Mouse (Mus musculus) testis, postnatal 14 days (tissue): Measurements from ENCODE around the gene Gas2l3.

ENCODE experiments used
- DNase-seq: peaks from one replicate; pipeline ENCODE4 v3.0.0; 2021; ENCODE audit warnings: low spot score

The Gas2l3 gene

DNA sequence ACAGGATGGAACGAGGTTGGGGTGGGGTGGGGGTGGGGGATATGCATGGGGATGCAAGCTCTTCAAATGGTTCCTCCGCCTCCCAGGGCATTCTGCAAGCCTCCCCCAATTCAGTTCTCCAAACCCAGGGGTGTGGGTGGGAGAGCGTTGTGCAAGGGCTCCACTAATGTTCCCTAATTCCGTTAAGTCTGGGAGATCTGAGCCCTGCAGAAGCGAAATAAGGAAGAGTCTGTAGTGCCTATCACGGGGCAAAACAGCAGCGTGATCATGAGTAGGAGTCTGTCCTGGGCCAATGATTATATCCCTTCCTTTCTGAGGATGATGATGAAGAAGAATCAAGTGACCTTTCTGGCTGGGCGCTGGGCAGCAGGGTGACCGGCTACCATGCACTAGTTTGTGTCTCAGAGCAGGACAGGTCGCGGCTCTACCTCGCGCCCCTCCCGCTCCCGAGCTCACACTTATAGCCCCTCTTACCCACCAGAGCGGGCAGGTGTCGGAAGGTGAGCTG lies 598 bp downstream of the Gas2l3 start:
- DNase-seq: no peak

DNA sequence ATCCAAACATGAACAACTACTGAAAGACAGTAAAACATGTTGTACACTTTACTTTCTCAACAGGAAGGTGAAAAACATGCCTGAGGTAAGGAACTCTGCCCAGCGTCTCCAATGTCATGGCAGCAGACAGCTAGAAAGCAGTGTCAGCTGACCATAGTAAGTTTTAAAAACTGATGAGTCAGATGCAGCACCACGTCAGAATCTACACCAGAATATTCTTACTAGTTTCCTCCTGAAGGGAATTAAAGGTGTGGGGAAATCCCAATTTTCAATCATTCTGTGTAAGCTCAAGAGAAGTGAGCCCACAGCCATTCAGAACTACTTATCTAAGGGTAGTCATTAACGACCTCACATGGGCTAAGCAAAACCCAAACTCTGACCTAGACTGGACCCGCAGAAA lies 1.1 kb downstream of the Gas2l3 start:
- DNase-seq: no peak

DNA sequence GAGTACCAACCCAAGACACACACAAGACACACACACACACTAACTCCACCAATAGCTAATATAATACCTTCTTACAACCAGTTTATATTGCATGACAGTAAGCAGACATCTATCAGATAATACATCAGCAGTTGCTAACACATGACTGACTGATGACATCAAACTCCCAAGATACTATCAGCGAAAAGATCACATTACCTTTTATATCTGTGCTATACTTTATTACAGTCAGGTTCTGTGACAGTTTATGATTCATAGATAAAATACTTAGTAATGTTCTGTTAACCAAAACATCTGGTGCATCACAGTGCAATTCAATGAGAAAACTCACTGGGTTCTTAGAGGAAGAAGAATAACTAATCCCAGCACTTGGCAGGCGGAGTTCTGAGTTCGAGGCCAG lies 1.8 kb downstream of the Gas2l3 start:
- no peak for DNase-seq

DNA sequence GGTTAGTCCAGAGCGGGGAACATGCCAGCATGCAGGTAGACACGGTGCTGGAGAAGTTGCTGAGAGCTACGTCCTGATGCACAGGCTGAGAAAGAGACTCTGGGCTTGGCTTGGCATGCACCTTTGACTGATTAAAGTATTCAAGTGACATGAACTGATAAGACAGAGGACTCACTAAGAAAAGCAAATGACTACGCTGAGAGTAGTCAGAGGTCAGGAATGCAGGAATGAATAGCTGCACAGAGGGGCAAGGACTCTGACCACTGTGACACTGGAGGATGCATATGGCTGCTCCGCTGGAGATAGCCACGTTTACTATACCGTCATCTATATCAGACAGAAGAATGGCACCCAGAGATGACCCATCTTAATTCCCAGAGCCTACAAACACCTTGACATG lies 4.4 kb downstream of the Gas2l3 start:
- no peak for DNase-seq

DNA sequence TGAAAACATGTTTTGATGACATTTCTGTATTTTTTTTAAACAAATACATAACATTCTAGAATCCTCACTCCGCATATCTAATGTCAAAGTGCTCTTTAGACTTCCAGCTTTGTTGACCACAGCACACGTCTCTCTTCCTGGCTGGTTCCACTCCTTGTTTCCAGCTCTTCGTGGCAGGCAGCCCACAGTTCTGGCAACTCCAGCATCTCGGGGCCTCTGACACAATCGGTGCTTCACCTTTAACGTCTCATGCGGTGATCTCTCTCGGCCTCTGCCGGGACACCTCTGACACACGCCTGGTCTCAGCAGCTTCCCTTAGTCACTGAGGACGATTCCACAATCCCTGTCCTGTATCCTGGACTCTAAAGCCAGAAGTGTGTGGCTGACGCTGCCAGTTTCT lies 5.8 kb downstream of the Gas2l3 start:
- no peak for DNase-seq

DNA sequence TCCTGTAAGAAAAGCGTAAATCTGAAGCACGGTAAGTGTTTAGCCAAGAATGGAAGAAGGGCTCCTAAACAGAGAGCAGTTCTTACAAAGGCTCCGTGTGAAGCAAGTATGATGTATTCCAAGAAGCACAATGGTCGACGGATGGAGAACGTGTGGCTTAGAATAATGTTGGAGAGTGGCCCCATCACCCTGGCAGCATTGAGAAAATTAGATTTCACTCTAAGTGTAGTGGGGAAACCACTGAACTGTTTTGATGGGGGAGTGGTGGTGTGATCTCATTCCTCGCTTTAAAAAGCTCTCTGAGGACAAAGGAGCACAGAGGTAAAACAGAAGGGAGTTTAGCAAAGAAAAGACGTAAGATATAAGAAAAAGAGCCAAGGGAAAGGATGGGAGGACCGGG lies 6.3 kb downstream of the Gas2l3 start:
- no peak for DNase-seq

DNA sequence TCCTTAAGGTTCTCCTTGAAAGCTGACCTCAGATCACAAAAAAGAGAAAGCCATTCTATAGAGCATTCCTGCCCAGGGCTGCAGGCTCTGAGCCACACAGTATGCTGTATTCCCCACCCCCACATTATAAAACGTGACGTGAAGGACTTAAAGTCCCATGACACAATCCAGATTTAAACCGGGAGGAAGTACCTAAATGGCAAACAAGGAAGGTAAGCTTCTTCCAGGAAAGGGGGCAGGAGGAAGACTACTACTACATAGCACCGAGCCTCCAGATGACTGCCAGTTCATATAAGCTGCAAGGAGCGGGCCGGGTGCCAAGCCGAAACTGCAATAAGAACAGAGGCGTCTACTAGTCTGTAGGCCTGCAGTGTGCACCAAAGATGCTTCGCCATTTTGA lies 7.8 kb downstream of the Gas2l3 start:
- DNase-seq: no peak

DNA sequence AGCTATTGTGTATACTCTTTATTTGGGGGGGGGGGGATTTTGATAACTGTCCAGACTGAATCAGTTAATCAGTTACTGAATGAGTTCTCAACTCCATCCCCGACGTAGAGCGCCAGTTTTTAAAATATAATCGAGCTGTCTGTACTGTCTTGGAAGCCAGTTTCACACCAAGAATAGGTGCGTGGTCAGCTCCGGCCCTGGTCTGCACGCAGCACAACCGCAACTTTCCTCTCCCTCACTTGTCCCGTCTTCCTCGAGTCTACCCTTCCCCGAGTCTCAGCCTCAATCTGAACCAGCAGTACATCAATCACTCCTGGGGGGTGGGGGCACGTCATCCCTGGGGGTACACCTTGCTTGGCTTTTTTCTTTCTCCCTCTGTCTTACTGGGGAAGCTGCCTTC lies 8.4 kb downstream of the Gas2l3 start:
- DNase-seq: no peak

DNA sequence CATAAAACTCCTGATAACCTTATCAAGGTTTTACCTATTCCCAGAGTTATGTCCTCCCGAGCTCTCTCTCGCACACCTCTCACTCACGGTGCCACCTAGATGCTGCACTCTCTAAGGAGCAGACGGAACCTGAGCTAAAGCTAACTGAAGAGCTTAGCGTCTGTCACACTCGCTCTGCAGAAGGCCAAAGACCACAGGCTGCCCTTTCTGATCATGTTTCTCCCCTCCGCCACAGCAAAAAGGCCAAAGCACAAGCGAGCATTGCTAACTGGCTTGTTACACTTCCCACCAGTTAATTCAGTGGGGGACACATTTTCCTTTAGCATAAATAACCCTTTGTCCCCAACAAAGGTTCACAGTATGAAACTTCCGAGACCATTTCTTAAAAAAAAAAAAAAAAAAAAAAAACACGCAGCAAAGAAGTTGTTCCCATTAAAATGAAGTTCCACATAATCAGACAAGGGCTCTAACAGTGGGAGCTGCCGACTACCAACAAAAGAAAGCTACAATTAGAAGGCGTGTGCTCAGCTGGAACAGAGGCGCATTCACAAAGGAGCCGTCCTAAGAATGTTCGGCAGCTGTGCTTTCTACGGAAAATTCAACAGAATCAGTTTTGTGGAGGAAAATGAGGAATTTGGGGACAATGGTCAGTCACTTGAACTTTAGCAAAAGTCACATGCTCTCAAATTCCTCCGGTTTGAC lies 9.1 kb downstream of the Gas2l3 start:
- no peak for DNase-seq

DNA sequence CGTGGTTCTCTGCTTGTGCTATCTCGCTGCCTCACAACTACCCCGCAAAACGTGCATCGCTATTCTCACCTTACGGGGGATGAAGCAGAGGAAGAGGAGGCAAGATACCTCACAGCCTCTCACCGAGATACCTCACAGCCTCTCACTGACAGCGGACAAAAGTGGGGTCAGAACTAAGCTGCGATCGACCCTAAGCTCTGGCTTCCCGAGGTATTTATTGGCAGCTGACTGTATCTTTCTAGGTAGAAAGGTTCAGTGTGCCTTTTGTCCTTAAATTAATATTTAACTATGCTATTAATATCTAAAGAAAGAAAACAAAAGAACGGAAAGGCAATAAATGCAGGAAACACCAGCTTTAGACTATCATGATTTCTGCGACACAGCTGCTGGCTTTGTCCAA lies 11.0 kb downstream of the Gas2l3 start:
- no peak for DNase-seq

DNA sequence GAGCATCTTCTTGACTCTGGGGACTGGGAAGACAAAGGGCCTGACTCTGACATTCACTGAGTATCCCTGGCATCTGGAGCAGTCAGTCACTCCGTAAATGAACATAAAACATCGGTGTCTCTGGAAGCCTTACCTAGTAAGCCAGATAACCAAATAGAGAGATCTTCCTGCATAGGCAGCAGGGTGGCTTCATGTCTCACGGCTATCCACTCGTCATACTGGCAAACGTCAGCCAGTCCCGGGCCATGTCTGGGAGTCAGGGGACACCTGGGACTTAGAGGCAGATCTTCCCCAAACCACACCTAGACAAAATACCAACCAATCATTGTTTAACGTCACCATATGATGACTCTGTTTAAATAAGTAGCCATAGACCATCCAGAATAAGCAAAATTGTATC lies 13.0 kb downstream of the Gas2l3 start:
- DNase-seq: no peak

DNA sequence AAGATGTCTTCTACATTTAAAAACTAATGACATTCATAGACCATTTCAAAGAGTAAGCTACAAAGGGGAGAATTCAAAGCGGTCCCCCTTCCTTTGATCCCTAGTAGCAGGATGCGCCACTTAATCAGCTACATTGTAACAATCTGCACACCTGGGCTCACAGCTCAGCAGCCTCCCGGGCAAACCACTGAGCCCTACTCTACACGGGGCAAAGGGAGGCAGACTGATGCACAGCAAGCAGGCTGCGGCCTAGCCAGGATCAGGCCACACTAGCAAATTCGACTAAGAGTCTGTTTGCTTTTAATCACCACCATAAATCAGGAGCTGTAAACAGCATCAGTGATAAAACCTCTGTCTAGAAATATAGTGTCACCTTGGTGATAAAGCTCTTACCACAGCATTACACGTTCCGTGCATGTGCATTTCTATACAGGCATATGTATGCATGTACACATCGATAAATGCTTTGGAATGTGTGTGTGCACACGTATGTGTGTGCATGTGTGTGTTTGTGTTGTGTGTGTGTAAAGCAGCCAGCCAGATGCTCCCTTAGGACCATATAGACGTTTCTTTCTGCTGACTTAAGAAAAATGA lies 18.9 kb downstream of the Gas2l3 start:
- peak; percentile 74 for DNase-seq

DNA sequence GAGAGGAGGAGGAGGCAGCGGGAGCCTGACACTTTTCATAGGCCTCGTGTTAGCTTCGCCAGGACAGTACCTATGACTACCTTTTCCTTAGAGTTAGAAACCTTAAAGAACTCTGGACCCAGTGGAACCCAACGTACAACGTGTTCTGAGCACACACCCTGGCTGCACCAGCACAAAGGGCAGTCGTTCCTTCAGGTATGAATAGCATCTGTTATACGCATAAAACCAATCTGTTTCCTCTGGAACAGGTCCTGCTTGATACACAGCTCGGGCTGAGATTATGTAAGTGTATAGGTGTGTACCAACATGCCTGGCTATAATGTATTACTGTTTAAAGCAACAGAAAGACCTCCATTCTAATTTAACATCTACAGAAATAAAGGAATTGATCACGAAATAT lies 19.6 kb downstream of the Gas2l3 start:
- no peak for DNase-seq

DNA sequence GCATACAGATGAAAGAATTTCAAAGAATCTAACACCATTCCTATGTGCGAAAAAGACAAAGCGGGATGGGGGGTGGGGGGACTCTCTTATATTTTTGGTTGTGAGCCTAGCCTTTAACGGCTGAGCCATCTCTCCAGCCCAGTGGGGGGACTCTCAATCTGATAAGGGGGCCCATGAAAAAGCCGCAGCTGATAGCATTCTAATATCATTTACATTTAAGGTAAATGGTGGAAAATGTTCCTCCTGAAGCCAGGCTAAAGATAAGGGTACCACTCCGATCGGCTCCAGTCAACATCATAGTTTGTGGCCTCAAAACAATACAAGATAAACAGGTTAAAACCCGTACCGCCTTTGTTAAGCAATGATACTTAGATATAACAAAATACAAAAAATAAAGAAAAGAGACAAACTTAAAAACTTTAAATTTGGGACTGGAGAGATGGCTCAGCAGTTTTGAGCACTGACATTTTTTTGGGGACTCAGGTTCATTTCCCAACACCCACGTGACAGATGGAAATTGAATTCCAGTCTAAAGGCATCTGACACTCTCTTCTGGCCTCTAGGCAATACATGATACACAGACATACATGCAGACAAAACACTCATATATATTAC lies 20.5 kb downstream of the Gas2l3 start:
- DNase-seq: no peak

DNA sequence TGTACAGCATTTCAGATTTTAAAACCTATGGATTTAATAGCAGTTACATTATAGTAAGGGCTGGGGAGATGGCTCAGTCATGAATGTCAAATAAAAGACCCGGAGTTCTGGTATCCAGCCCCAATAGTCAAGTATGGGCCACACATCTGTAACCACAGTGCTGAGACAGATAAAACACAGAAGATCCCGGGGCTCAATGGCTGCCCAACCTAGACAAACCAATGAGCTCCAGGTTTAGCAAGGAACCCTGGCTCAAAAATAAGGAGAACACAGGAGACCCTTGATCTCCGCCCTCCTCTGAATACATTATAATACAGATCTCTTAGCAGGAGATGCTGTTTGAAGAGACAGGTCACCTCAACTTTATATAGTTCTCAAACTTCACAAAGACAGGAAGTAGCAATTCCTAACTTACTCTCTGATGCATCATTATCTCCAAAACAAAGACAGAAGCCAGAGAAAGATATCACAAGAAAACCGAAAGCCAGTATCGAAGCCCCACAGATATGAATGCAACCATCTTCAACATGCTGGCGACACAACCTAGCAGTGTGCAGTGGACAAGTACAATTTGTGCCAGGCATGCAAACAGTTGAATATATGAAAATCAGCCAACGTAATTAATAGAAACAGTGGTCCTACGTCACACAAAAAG lies 21.1 kb downstream of the Gas2l3 start:
- no peak for DNase-seq

DNA sequence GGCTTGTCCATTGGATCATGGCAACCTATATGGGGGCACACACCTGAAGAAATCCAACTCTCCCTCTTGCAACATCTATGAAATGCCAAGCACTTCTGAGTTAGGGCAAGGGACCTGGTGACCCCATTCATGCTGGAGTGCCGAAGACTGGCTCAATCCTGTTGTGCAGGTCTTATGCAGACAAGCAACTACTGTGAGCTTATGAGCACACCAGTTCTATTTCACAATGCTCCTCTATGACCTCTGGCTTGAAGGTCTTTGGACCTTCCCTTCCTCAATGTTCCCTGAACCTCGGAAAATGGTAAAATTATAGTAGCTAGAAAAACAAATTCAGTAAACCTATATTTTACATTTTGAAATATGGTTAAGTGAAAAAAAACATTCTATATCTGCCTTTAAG lies 25.8 kb downstream of the Gas2l3 start:
- no peak for DNase-seq

DNA sequence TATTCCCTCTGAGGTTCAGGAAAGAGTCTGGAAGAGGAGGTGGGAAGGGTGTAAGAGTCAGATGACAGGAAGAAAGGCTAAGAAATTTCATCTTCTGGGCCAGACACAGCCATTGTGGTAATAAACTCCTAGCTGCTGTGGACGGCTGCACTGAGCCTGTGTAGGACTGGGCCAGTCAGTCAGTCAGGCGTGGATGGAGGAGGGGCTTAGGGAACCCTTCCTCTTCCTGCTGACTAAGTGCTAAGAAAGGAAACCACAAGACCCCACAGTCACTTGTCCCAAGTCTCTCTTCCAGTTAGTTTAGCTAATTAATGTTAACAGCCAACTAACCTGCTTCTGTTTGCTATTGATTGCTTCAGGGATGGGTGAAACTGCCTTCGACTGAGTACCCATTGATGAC lies 28.3 kb downstream of the Gas2l3 start:
- no peak for DNase-seq

DNA sequence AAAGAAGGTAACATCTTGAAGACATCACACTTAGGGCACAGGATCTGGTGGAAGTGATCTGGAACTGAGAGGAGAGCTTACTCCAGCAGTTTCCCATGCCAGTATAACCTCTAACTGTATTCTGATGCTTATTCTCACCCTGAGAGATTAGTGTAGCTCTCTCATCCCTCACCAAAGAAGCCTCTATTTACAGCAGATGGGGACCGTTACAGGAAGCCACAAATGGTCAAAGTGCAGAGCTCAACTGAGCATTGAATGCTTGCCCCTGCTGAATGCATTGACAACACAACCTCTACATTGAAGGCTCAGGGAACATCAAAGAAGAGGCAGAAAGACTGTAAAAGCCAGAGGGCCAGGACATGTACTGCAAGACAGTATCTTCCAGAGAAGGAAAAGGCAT lies 36.2 kb downstream of the Gas2l3 start:
- DNase-seq: no peak

DNA sequence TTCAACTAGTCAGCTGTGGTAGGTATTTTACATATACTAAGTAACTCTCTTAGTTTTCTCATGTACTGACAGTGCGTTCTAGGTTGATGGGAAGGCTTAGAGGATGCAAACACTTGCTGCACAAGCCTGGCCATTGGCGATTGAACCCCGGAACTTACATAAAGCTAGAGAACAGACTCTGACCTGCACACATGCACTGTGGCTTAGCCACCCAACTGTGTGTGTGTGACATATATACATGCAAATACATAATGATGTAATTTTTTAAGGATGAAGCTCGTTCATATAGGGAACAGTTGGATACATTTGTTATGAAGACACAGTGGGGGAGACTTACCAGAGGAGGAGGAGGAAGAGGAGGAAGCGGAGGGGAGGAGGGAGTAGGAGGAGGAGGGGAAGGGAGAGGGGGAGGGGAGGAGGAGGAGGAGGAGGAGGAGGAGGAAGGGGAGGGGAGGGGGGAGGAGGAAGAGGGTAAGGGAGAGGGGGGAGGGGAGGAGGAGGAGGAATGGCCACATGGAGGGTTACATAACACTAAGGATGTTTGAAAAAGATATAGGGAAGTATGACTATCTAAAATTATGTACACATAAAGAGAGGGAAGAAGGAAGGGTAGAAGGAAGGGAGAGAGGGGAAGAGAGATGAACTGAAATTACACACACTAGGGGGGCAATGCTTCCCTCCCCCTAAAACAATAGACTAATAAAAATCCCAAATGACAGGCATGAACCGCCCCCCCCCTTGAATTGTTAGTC lies 36.9 kb downstream of the Gas2l3 start:
- DNase-seq: no peak

DNA sequence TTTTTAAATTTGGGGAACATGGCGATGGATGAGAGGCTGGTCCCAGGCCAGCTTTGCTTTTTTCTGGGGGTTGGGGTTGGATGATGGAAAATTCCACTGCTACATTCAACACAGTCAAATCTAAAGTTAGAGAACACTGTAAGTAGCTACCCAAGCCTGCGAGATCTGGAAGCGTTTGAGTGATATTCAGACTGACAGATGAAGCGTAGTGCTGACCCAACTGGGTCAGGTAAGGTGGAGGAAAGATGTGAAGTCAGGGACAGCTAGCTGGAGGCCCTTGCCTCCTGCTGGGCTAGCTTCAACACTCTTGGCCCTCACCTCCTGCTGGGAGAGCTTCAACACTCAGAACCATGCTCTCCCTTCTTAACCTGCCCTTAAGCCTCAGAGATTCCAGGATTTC lies 38.8 kb downstream of the Gas2l3 start:
- DNase-seq: no peak

DNA sequence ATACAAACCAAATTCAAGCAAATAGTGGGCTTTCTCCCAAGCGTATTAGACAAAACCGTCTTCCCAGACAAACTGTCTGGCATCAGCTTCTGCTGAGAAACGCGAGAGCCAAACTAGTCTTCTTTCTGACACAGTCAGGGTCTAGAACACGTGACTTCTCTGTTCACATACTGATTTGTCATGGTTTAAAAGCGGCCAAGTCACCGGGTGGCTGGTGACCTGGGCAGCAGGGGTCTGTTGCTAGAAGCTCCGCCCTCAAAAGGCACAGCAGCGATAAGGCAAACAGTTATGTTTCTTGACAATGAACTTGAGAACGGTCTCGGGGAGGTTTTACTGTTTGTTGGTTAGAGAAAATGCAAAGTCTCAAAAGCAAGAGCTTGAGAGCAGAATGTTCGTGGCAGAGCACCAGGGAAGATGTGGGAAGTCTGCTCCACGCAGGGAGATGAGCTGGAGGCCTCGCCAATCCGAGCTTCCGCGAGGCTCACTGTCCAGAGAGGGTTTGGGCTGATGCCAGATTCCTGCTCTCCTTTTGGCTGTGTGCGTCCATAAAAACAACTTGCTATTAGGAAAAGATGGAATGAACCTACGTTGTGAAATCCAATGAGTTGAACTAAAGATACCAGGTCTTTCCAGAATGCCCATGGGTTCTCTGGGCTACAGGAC lies 43.0 kb downstream of the Gas2l3 start:
- peak; percentile 29 for DNase-seq

DNA sequence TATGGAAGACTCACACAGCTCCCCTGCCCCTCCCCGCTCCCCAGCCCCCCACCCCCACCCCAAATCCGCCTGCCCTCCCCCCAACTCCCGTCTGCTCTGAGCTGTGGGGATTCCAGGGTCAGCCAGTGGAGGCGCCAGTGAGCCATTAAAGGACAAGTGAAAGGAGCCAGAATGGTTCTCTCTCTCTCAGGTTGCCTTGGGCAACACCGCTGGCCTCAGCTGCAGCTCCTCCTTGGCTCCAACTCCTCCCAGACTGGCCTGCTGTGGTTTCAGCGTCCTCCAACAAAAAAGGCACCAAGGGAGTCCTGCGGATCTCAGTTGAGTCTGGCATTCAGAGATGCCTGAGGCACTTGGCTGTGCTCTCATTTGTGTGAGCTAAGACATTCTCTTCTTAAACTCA lies 47.9 kb downstream of the Gas2l3 start:
- DNase-seq: peak; percentile 41
